In genomic region chr10:80936135-80936809, GRCm38 (mm10) we compare ENCODE assay signal across 9 mouse cellular contexts. TPM values are rescaled to one million over a fixed set of nuclear protein-coding genes. Genes with fewer than 3 reads are reported as not detected.
DNase-seq lines count a peak whose midpoint lies in the region; ATAC-seq lines count a peak whose summit lies in the region.
"Had no signal": no experiment of that assay in that cellular context is flagged by ENCODE, and none has a peak within 500 bp of the region (broad histone marks: within the 10 kb centered on the region; RNA-seq: fewer than 3 reads in every experiment).

No protein-coding gene starts in this region.

- peaks cover 38% of the 10 kb centered on the region for H3K4me1 ChIP-seq in embryonic facial prominence, embryonic 11.5 days (ENCODE audit: control insufficient read depth, insufficient read depth, low read length)
- H3K4me1 ChIP-seq in heart, embryonic 16.5 days (ENCODE audit: control insufficient read depth, insufficient read depth, low read length), result peaks cover 79% of the 10 kb centered on the region
- H3K4me1 ChIP-seq in stomach, embryonic 16.5 days (ENCODE audit: control insufficient read depth, insufficient read depth, low read length), result peaks cover 91% of the 10 kb centered on the region

- ATAC-seq in embryonic facial prominence, embryonic 11.5 days (replicated peaks; ENCODE audit: insufficient number of reproducible peaks, low FRiP score, low TSS enrichment, low read depth), result peak; percentile 22; the same call in 1 of the 2 replicates
- ATAC-seq in heart, embryonic 16.5 days (replicated peaks; ENCODE audit: extremely low read depth, insufficient read depth, low FRiP score), result peak; percentile 33
- peak; percentile 29; the same call in 1 of the 2 replicates for ATAC-seq in stomach, embryonic 16.5 days (ENCODE audit: insufficient read depth, low FRiP score)

- peak overlapping the region; percentile 68 for H3K27ac ChIP-seq in embryonic facial prominence, embryonic 11.5 days (replicated peaks; ENCODE audit: low read depth, low read length)
- H3K27ac ChIP-seq in heart, embryonic 16.5 days (ENCODE audit: low read length), result peak overlapping the region; percentile 77
- H3K27ac ChIP-seq in stomach, embryonic 16.5 days (ENCODE audit: low read length), result peak overlapping the region; percentile 91
- H3K27ac ChIP-seq: macrophage had no signal

- no peaks in the 10 kb centered on the region for H3K36me3 ChIP-seq in embryonic facial prominence, embryonic 11.5 days (replicated peaks; ENCODE audit: control insufficient read depth, insufficient read depth, low read depth, low read length)
- no peaks in the 10 kb centered on the region for H3K36me3 ChIP-seq in heart, embryonic 16.5 days (ENCODE audit: control insufficient read depth, insufficient read depth)
- H3K36me3 ChIP-seq in stomach, embryonic 16.5 days (ENCODE audit: control insufficient read depth, insufficient read depth, low read length), result no peaks in the 10 kb centered on the region

- H3K4me3 ChIP-seq in embryonic facial prominence, embryonic 11.5 days (ENCODE audit: low read depth, low read length), result peak overlapping the region; percentile 28
- peak overlapping the region; percentile 51 for H3K4me3 ChIP-seq in heart, embryonic 16.5 days (ENCODE audit: low read length)
- peak overlapping the region; percentile 41 for H3K4me3 ChIP-seq in stomach, embryonic 16.5 days (replicated peaks; ENCODE audit: low read length)

- peak; percentile 82 to 85 for DNase-seq in right cerebral cortex, postnatal 10 days (ENCODE audit: low spot score in 2 of 2)
- DNase-seq in right cerebral cortex, postnatal 36 days (ENCODE audit: low spot score in 2 of 2), result no peak
- DNase-seq in embryonic facial prominence, embryonic 11.5 days (ENCODE audit: low spot score), result peak; percentile 77
- peak; percentile 84 for DNase-seq in kidney, postnatal 14 days
- peak; percentile 77 for DNase-seq in lung, postnatal 25 days (ENCODE audit: low spot score)
- DNase-seq in T-cell, adult 2 months (ENCODE audit: low spot score), result no peak

- H3K9me3 ChIP-seq in embryonic facial prominence, embryonic 11.5 days (replicated peaks; ENCODE audit: control insufficient read depth, low read length), result no peaks in the 10 kb centered on the region
- H3K9me3 ChIP-seq in heart, embryonic 16.5 days (replicated peaks; ENCODE audit: control insufficient read depth, low read length), result no peaks in the 10 kb centered on the region
- H3K9me3 ChIP-seq in stomach, embryonic 16.5 days (replicated peaks; ENCODE audit: control insufficient read depth, low read length), result no peaks in the 10 kb centered on the region

- H3K9ac ChIP-seq in embryonic facial prominence, embryonic 11.5 days (replicated peaks; ENCODE audit: low read length), result peak overlapping the region; percentile 46
- peak overlapping the region; percentile 77 for H3K9ac ChIP-seq in heart, embryonic 16.5 days (ENCODE audit: low read length)
- H3K9ac ChIP-seq in stomach, embryonic 16.5 days (ENCODE audit: low read length), result peak overlapping the region; percentile 72

- peak overlapping the region; percentile 58 for H3K4me2 ChIP-seq in embryonic facial prominence, embryonic 11.5 days (ENCODE audit: low read depth, low read length)
- H3K4me2 ChIP-seq in heart, embryonic 16.5 days (ENCODE audit: low read depth, low read length), result peak overlapping the region; percentile 76
- H3K4me2 ChIP-seq in stomach, embryonic 16.5 days (ENCODE audit: low read depth, low read length), result peak overlapping the region; percentile 67

- H3K27me3 ChIP-seq in embryonic facial prominence, embryonic 11.5 days (ENCODE audit: control insufficient read depth, insufficient read depth, low read length), result peaks cover 36% of the 10 kb centered on the region
- no peaks in the 10 kb centered on the region for H3K27me3 ChIP-seq in heart, embryonic 16.5 days (ENCODE audit: control insufficient read depth, insufficient read depth, low read length)
- peaks cover 2% of the 10 kb centered on the region; the same call in 1 of the 2 replicates for H3K27me3 ChIP-seq in stomach, embryonic 16.5 days (ENCODE audit: control insufficient read depth, insufficient read depth, low read length)

- WGBS in embryonic facial prominence, embryonic 11.5 days, result 1% methylated on average over 35 of the region's 37 CpGs
- 2% methylated on average over 37 of the region's 37 CpGs for WGBS in heart, embryonic 16.5 days
- WGBS in stomach, embryonic 16.5 days, result 2% methylated on average over 35 of the region's 37 CpGs

RNA-seq across cellular contexts. Expression of gene Gadd45b, which starts 6.4 kb away (rescaled TPM):
- polyA plus RNA-seq in embryonic facial prominence, embryonic 11.5 days (2014; fragmentation: Nextera tagmentation; extraction: Ambion mirVana), result 9.9 and 11.6 TPM in 2 replicates
- 33.6 and 34.3 TPM in 2 replicates for polyA plus RNA-seq in heart, embryonic 16.5 days (2015; fragmentation: Nextera tagmentation; extraction: Ambion mirVana)
- 34.8 and 40.9 TPM in 2 replicates for polyA plus RNA-seq in stomach, embryonic 16.5 days (2015; fragmentation: Nextera tagmentation; extraction: Ambion mirVana)

RNA-seq across cellular contexts. Expression of gene Lmnb2, which starts 18.2 kb away (rescaled TPM):
- 18.4 and 19.4 TPM in 2 replicates for polyA plus RNA-seq in embryonic facial prominence, embryonic 11.5 days (2014; fragmentation: Nextera tagmentation; extraction: Ambion mirVana)
- 27.5 and 30.0 TPM in 2 replicates for polyA plus RNA-seq in heart, embryonic 16.5 days (2015; fragmentation: Nextera tagmentation; extraction: Ambion mirVana)
- 43.4 and 43.9 TPM in 2 replicates for polyA plus RNA-seq in stomach, embryonic 16.5 days (2015; fragmentation: Nextera tagmentation; extraction: Ambion mirVana)

RNA-seq across cellular contexts. Expression of gene Timm13, which starts 35.5 kb away (rescaled TPM):
- 266 and 347 TPM in 2 replicates for polyA plus RNA-seq in embryonic facial prominence, embryonic 11.5 days (2014; fragmentation: Nextera tagmentation; extraction: Ambion mirVana)
- 286 and 289 TPM in 2 replicates for polyA plus RNA-seq in heart, embryonic 16.5 days (2015; fragmentation: Nextera tagmentation; extraction: Ambion mirVana)
- polyA plus RNA-seq in stomach, embryonic 16.5 days (2015; fragmentation: Nextera tagmentation; extraction: Ambion mirVana), result 288 and 309 TPM in 2 replicates

Comparison
In these comparisons a context has a peak if more than half of its experiments do, and no peak if none do; other contexts are left out.
1. DNase-seq: peak in right cerebral cortex, postnatal 10 days (2 of 2), embryonic facial prominence, embryonic 11.5 days (single experiment), kidney, postnatal 14 days (single experiment) and lung, postnatal 25 days (single experiment); none in right cerebral cortex, postnatal 36 days (0 of 2) and T-cell, adult 2 months (single experiment).
2. Peak in every context shown above with its lines, with median percentiles within 50 percentile points of each other: ATAC-seq, H3K27ac ChIP-seq, H3K4me2 ChIP-seq, H3K4me3 ChIP-seq and H3K9ac ChIP-seq.